Mouse (Mus musculus): ENCODE data around the gene Gm20532. TPM values are rescaled to one million over a fixed set of nuclear protein-coding genes. Genes with fewer than 3 reads are reported as not detected.
"Not testable (repeated sequence)": the region's sequence is repeated elsewhere in the genome, so short reads cannot be mapped to it uniquely, and the experiment has no call there.

Gene Gm20532
- polyA plus RNA-seq, 1 experiment = not detected

- no peaks in the 10 kb centered on the region for H3K36me3 ChIP-seq (ENCODE audit: control insufficient read depth, insufficient read depth)
- no peaks in the 10 kb centered on the region for H3K79me2 ChIP-seq (ENCODE audit: control insufficient read depth, insufficient read depth)
- no peak overlapping the region for H3K4me3 ChIP-seq
- no peak overlapping the region for H3K4me2 ChIP-seq (ENCODE audit: low read depth)
- peaks cover 14% of the 10 kb centered on the region for H3K27me3 ChIP-seq (ENCODE audit: control insufficient read depth, insufficient read depth, insufficient read length)
- TF ChIP-seq MYOG (IDR thresholded peaks at IDR 0.05; ENCODE audit: control insufficient read depth in 1 of 3, insufficient read depth in 1 of 3, insufficient read length in 2 of 3, low read depth in 2 of 3) = no peak
- no peak for TF ChIP-seq MAX (IDR thresholded peaks at IDR 0.05; ENCODE audit: low read depth)
- TF ChIP-seq SRF (IDR thresholded peaks at IDR 0.05; ENCODE audit: control insufficient read depth, insufficient read length, low read depth) = no peak
- no peak overlapping the region for H3ac ChIP-seq (ENCODE audit: control insufficient read depth, insufficient read length)
Measured at GRCm38 (mm10) chr2:26661143-26661752, 74.8 kb downstream of the Gm20532 start.

GRCm38 (mm10) chr2:26661768-26662508 lies 75.5 kb downstream of the Gm20532 start:
- H3K4me2 ChIP-seq (ENCODE audit: low read depth) = no peak overlapping the region
- TF ChIP-seq TCF12 (IDR thresholded peaks at IDR 0.05; ENCODE audit: insufficient read depth, poor library complexity, severe bottlenecking) = no peak
- TF ChIP-seq MAX (IDR thresholded peaks at IDR 0.05; ENCODE audit: low read depth) = no peak
- TF ChIP-seq MYOD1 (IDR thresholded peaks at IDR 0.05; ENCODE audit: control insufficient read depth in 1 of 3, insufficient read length in 2 of 3, low read depth in 2 of 3) = no peak
- no peak for TF ChIP-seq MYOG (IDR thresholded peaks at IDR 0.05; ENCODE audit: control insufficient read depth in 1 of 3, insufficient read depth in 1 of 3, insufficient read length in 2 of 3, low read depth in 2 of 3)
- no peaks in the 10 kb centered on the region for H3K36me3 ChIP-seq (ENCODE audit: control insufficient read depth, insufficient read depth)
- no peaks in the 10 kb centered on the region for H3K79me2 ChIP-seq (ENCODE audit: control insufficient read depth, insufficient read depth)
- H3K4me3 ChIP-seq = no peak overlapping the region
- H3K27me3 ChIP-seq (ENCODE audit: control insufficient read depth, insufficient read depth, insufficient read length) = peaks cover 14% of the 10 kb centered on the region
- H3ac ChIP-seq (ENCODE audit: control insufficient read depth, insufficient read length) = no peak overlapping the region

GRCm38 (mm10) chr2:26662509-26662882 lies 76.1 kb downstream of the Gm20532 start:
- no peaks in the 10 kb centered on the region for H3K36me3 ChIP-seq (ENCODE audit: control insufficient read depth, insufficient read depth)
- TF ChIP-seq SRF (IDR thresholded peaks at IDR 0.05; ENCODE audit: control insufficient read depth, insufficient read length, low read depth) (no peak), MYOD1 (IDR thresholded peaks at IDR 0.05; ENCODE audit: control insufficient read depth in 1 of 3, insufficient read length in 2 of 3, low read depth in 2 of 3) (no peak), USF1 (IDR thresholded peaks at IDR 0.05; ENCODE audit: low read depth) (no peak), MAX (IDR thresholded peaks at IDR 0.05; ENCODE audit: low read depth) (no peak)
- peaks cover 15% of the 10 kb centered on the region for H3K27me3 ChIP-seq (ENCODE audit: control insufficient read depth, insufficient read depth, insufficient read length)
- no peak overlapping the region for H3K4me2 ChIP-seq (ENCODE audit: low read depth)
- H3ac ChIP-seq (ENCODE audit: control insufficient read depth, insufficient read length) = no peak overlapping the region
- no peaks in the 10 kb centered on the region for H3K79me2 ChIP-seq (ENCODE audit: control insufficient read depth, insufficient read depth)
- H3K4me3 ChIP-seq = no peak overlapping the region

GRCm38 (mm10) chr2:26663112-26663511 lies 76.7 kb downstream of the Gm20532 start:
- H3ac ChIP-seq (ENCODE audit: control insufficient read depth, insufficient read length) = no peak overlapping the region
- TF ChIP-seq CEBPB (IDR thresholded peaks at IDR 0.05; ENCODE audit: insufficient read depth, poor library complexity, severe bottlenecking) (no peak), MYOD1 (IDR thresholded peaks at IDR 0.05; ENCODE audit: control insufficient read depth in 1 of 3, insufficient read length in 2 of 3, low read depth in 2 of 3) (no peak), SRF (IDR thresholded peaks at IDR 0.05; ENCODE audit: control insufficient read depth, insufficient read length, low read depth) (no peak), USF1 (IDR thresholded peaks at IDR 0.05; ENCODE audit: low read depth) (no peak), POLR2AphosphoS2 (IDR thresholded peaks at IDR 0.05; ENCODE audit: insufficient read length, low read depth) (no peak), REST (IDR thresholded peaks at IDR 0.05; ENCODE audit: insufficient read depth, insufficient read length) (no peak), TCF3 (IDR thresholded peaks at IDR 0.05; ENCODE audit: insufficient read length, low read depth) (no peak), MYOG (IDR thresholded peaks at IDR 0.05; ENCODE audit: control insufficient read depth in 1 of 3, insufficient read depth in 1 of 3, insufficient read length in 2 of 3, low read depth in 2 of 3) (no peak), MAX (IDR thresholded peaks at IDR 0.05; ENCODE audit: low read depth) (no peak), E2F4 (IDR thresholded peaks at IDR 0.05; ENCODE audit: insufficient read depth) (no peak), POLR2A (IDR thresholded peaks at IDR 0.05; ENCODE audit: insufficient read length, low read depth) (no peak)
- no peaks in the 10 kb centered on the region for H3K36me3 ChIP-seq (ENCODE audit: control insufficient read depth, insufficient read depth)
- H3K4me2 ChIP-seq (ENCODE audit: low read depth) = no peak overlapping the region
- H3K27me3 ChIP-seq (ENCODE audit: control insufficient read depth, insufficient read depth, insufficient read length) = peaks cover 21% of the 10 kb centered on the region
- H3K79me2 ChIP-seq (ENCODE audit: control insufficient read depth, insufficient read depth) = no peaks in the 10 kb centered on the region
- no peak overlapping the region for H3K4me3 ChIP-seq

GRCm38 (mm10) chr2:26663551-26663950 lies 77.1 kb downstream of the Gm20532 start:
- H3K27me3 ChIP-seq (ENCODE audit: control insufficient read depth, insufficient read depth, insufficient read length) = peaks cover 23% of the 10 kb centered on the region
- not testable (repeated sequence) for H3ac ChIP-seq (ENCODE audit: control insufficient read depth, insufficient read length); H3K4me3 ChIP-seq; H3K79me2 ChIP-seq (ENCODE audit: control insufficient read depth, insufficient read depth); H3K4me2 ChIP-seq (ENCODE audit: low read depth); H3K36me3 ChIP-seq (ENCODE audit: control insufficient read depth, insufficient read depth)

- H3K36me3 ChIP-seq (ENCODE audit: control insufficient read depth, insufficient read depth) = no peaks in the 10 kb centered on the region
- no peak overlapping the region for H3K4me2 ChIP-seq (ENCODE audit: low read depth)
- TF ChIP-seq REST (IDR thresholded peaks at IDR 0.05; ENCODE audit: insufficient read depth, insufficient read length) (no peak), TCF12 (IDR thresholded peaks at IDR 0.05; ENCODE audit: insufficient read depth, poor library complexity, severe bottlenecking) (no peak), MYOD1 (IDR thresholded peaks at IDR 0.05; ENCODE audit: control insufficient read depth in 1 of 3, insufficient read length in 2 of 3, low read depth in 2 of 3) (no peak), SRF (IDR thresholded peaks at IDR 0.05; ENCODE audit: control insufficient read depth, insufficient read length, low read depth) (no peak), POLR2A (IDR thresholded peaks at IDR 0.05; ENCODE audit: insufficient read length, low read depth) (no peak), CEBPB (IDR thresholded peaks at IDR 0.05; ENCODE audit: insufficient read depth, poor library complexity, severe bottlenecking) (no peak), MYOG (IDR thresholded peaks at IDR 0.05; ENCODE audit: control insufficient read depth in 1 of 3, insufficient read depth in 1 of 3, insufficient read length in 2 of 3, low read depth in 2 of 3) (no peak), E2F4 (IDR thresholded peaks at IDR 0.05; ENCODE audit: insufficient read depth) (no peak), POLR2AphosphoS2 (IDR thresholded peaks at IDR 0.05; ENCODE audit: insufficient read length, low read depth) (no peak), USF1 (IDR thresholded peaks at IDR 0.05; ENCODE audit: low read depth) (no peak), TCF3 (IDR thresholded peaks at IDR 0.05; ENCODE audit: insufficient read length, low read depth) (no peak), MAX (IDR thresholded peaks at IDR 0.05; ENCODE audit: low read depth) (no peak)
- H3K27me3 ChIP-seq (ENCODE audit: control insufficient read depth, insufficient read depth, insufficient read length) = peaks cover 16% of the 10 kb centered on the region
- no peaks in the 10 kb centered on the region for H3K79me2 ChIP-seq (ENCODE audit: control insufficient read depth, insufficient read depth)
- H3ac ChIP-seq (ENCODE audit: control insufficient read depth, insufficient read length) = no peak overlapping the region
- H3K4me3 ChIP-seq = no peak overlapping the region
Measured at GRCm38 (mm10) chr2:26668746-26669145, 82.3 kb downstream of the Gm20532 start.

Data from myocyte (in vitro differentiated cells).